Mouse (Mus musculus): ENCODE data around the gene Vwa7. TPM values are rescaled to one million over a fixed set of nuclear protein-coding genes. Genes with fewer than 3 reads are reported as not detected.

Gene Vwa7
- polyA plus RNA-seq, 1 experiment = 0.26 TPM

DNA sequence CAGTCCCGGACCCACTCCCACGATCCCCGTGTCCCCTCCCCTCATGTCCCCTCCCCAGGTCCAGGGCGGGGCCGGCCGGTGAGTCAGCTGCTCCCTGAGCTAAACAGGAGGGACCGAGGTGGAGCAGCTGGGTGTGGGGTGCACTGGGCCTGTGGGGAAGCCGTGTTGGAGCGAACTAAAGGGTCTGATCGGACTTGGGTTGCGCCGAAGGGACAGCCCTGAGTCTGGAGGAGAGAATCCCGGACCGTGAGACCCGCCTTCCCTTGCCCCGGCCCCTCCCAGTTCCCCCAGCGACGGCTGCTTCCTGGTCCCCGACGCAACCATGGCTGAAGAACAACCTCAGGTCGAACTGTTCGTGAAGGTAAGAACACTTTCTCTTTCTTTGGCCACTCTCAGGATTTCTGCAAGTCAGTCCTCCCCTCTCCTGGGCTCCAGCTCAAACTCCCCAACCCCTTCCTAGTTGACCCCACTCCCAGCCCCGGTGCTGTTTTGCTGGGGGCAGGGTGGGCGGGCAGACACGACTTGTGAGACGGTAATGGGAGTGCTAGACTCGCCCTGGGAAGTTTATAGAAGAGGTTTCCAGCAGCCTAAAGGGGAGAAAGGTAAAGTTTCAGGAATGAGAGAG, 33.9 kb downstream of the Vwa7 start:
- Histone ChIP-seq H3K4me3 (ENCODE audit: insufficient read depth, low read length) (peak overlapping the region; percentile 83), H3K4me1 (ENCODE audit: control insufficient read depth, insufficient read depth, low read length) (0 out of 2 replicates have a peak, but pooled peaks cover 6% of the 10 kb centered on the region), H3K27ac (ENCODE audit: insufficient read depth, low read length) (peak overlapping the region; percentile 99)
- TF ChIP-seq POLR2A (IDR thresholded peaks at IDR 0.05; ENCODE audit: low read depth, low read length) (peak; percentile 94), CTCF (IDR thresholded peaks at IDR 0.05; ENCODE audit: borderline replicate concordance, insufficient read depth, low read length) (no peak)

DNA sequence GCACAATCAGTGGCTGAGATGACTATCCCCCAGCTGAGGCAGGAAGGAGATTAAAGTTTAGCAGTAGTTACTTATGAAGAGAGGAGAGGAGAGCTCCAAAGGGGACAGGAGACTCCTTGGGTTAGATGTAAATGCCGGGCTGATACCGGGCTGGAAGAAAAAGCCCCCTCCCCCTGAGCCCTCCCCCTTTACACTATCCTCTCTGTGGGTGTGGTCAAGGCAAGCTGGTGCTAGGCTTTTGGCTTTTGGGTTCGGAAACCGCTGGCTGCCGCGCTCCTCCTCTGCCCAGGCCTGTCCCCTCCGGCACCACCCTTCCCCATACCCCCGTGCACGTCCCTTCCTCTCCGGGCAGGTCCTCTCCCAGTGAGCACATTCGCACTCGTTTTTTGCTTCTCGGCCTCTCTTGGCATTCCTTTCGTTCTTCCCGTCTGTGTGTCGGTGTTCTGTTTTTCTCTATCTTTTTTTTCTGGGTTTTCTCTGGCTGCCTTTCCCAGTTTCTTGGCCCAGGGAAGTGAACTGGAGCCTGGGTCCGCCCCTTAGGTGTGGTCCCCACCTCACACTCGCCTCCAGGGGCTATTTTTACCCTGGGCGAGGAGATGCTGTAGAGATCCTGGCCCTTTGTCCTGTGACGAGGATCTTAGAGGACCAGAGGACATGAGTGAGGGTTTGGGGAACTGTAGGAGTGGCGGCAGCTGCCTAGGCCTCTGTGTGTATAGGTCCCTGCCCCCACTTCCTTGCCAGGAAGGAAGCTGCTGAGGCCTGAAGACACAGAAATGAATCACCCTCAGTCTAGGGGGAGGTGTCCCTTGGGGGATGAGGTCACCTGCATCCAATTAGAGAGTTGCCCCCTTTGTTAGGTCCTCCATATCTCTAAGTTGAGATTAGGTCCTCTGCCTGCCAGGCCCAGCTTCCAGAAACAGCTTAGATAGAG, 35.0 kb downstream of the Vwa7 start:
- H3K4me3 ChIP-seq (ENCODE audit: insufficient read depth, low read length) = peak overlapping the region; percentile 83
- H3K27ac ChIP-seq (ENCODE audit: insufficient read depth, low read length) = peak overlapping the region; percentile 99
- 0 out of 2 replicates have a peak, but pooled peaks cover 6% of the 10 kb centered on the region for H3K4me1 ChIP-seq (ENCODE audit: control insufficient read depth, insufficient read depth, low read length)
- no peak for TF ChIP-seq CTCF (IDR thresholded peaks at IDR 0.05; ENCODE audit: borderline replicate concordance, insufficient read depth, low read length)
- peak; percentile 80 for TF ChIP-seq POLR2A (IDR thresholded peaks at IDR 0.05; ENCODE audit: low read depth, low read length)

DNA sequence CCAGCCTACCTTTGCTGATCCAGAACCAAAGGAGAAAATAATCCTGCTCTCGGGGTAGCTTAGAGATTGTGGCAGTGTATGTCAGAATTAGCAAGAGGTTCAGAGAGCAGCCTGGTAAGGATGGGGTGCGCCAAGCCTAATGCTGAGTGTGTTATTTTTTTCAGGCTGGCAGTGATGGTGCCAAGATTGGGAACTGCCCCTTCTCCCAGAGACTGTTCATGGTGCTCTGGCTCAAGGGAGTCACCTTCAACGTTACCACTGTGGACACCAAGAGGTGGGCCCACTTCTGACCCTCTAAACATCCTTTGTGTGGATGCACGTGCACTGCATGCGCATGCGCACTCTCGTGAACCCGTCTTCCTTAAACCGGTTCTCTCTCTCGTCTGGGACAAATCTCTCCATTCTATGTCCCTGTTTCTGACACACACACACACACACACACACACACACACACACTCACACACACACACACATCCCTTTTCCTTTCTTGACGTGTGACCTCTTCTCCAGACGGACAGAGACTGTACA, 36.0 kb downstream of the Vwa7 start:
- Histone ChIP-seq H3K27ac (ENCODE audit: insufficient read depth, low read length) (peak overlapping the region; percentile 99), H3K4me1 (ENCODE audit: control insufficient read depth, insufficient read depth, low read length) (0 out of 2 replicates have a peak, but pooled peaks cover 6% of the 10 kb centered on the region), H3K4me3 (ENCODE audit: insufficient read depth, low read length) (peak overlapping the region; percentile 83)
- TF ChIP-seq CTCF (IDR thresholded peaks at IDR 0.05; ENCODE audit: borderline replicate concordance, insufficient read depth, low read length) = no peak
- no peak for TF ChIP-seq POLR2A (IDR thresholded peaks at IDR 0.05; ENCODE audit: low read depth, low read length)

- Histone ChIP-seq H3K4me1 (ENCODE audit: control insufficient read depth, insufficient read depth, low read length) (0 out of 2 replicates have a peak, but pooled peaks cover 6% of the 10 kb centered on the region), H3K4me3 (ENCODE audit: insufficient read depth, low read length) (no peak overlapping the region), H3K27ac (ENCODE audit: insufficient read depth, low read length) (no peak overlapping the region)
- TF ChIP-seq POLR2A (IDR thresholded peaks at IDR 0.05; ENCODE audit: low read depth, low read length) (no peak), CTCF (IDR thresholded peaks at IDR 0.05; ENCODE audit: borderline replicate concordance, insufficient read depth, low read length) (no peak)
Measured at GRCm38 (mm10) chr17:35055691-35056495, 39.5 kb downstream of the Vwa7 start.

DNA sequence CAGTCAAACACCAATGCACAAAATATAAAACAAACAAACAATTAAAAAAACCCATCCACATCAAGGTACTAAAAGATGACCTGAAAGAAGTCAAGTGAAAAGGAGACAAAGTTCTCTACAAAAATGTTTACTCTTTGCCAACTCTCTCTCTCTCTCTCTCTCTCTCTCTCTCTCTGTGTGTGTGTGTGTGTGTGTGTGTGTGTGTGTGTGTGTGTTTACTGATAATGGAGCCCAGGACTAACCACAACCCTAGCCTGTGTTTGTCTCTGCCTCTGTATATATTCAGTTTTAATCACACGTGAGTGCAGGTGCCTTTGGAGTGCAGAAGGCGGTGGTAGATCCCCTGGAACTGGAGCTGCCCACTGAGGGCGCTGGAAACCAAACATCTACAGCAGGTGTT, 40.7 kb downstream of the Vwa7 start:
- Histone ChIP-seq H3K4me1 (ENCODE audit: control insufficient read depth, insufficient read depth, low read length) (0 out of 2 replicates have a peak, but pooled peaks cover 6% of the 10 kb centered on the region), H3K4me3 (ENCODE audit: insufficient read depth, low read length) (no peak overlapping the region), H3K27ac (ENCODE audit: insufficient read depth, low read length) (no peak overlapping the region)
- TF ChIP-seq CTCF (IDR thresholded peaks at IDR 0.05; ENCODE audit: borderline replicate concordance, insufficient read depth, low read length) (no peak), POLR2A (IDR thresholded peaks at IDR 0.05; ENCODE audit: low read depth, low read length) (no peak)

DNA sequence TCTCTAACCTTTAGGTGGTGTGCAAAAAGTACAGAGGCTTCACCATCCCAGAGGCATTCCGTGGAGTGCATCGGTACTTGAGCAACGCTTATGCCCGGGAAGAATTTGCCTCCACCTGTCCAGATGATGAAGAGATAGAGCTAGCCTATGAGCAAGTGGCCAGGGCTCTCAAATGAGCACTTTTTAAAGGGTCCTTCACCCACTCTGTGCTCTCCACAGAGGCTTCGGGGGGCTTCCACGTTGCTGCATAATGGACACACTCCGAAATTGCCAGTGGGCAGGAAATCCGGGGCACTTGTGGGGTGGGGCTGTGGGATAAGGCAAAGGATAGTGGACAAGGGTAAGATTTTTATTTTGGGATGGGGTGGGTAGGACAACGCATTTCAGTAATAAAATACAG, 41.9 kb downstream of the Vwa7 start:
- Histone ChIP-seq H3K4me3 (ENCODE audit: insufficient read depth, low read length) (no peak overlapping the region), H3K27ac (ENCODE audit: insufficient read depth, low read length) (no peak overlapping the region), H3K4me1 (ENCODE audit: control insufficient read depth, insufficient read depth, low read length) (0 out of 2 replicates have a peak, but pooled peaks cover 3% of the 10 kb centered on the region)
- no peak for TF ChIP-seq CTCF (IDR thresholded peaks at IDR 0.05; ENCODE audit: borderline replicate concordance, insufficient read depth, low read length)
- no peak for TF ChIP-seq POLR2A (IDR thresholded peaks at IDR 0.05; ENCODE audit: low read depth, low read length)

- no peak for TF ChIP-seq CTCF (IDR thresholded peaks at IDR 0.05; ENCODE audit: borderline replicate concordance, insufficient read depth, low read length)
- peak; percentile 82 for TF ChIP-seq POLR2A (IDR thresholded peaks at IDR 0.05; ENCODE audit: low read depth, low read length)
Measured at GRCm38 (mm10) chr17:35058911-35059892, 42.8 kb downstream of the Vwa7 start, which contains the start of gene Ddah2. Ddah2 (plus strand) TSS chr17:35059035.

GRCm38 (mm10) chr17:35060071-35060470, 43.7 kb downstream of the Vwa7 start:
- TF ChIP-seq POLR2A (IDR thresholded peaks at IDR 0.05; ENCODE audit: low read depth, low read length) = no peak
- TF ChIP-seq CTCF (IDR thresholded peaks at IDR 0.05; ENCODE audit: borderline replicate concordance, insufficient read depth, low read length) = no peak
- H3K27ac ChIP-seq (ENCODE audit: insufficient read depth, low read length) = no peak overlapping the region
- H3K4me1 ChIP-seq (ENCODE audit: control insufficient read depth, insufficient read depth, low read length) = 0 out of 2 replicates have a peak, but pooled peaks cover 3% of the 10 kb centered on the region
- peak overlapping the region; percentile 66 for H3K4me3 ChIP-seq (ENCODE audit: insufficient read depth, low read length)

More at GRCm38 (mm10) chr17:35058911-35059892, 42.8 kb downstream of the Vwa7 start, which contains the start of gene Ddah2:
- Histone ChIP-seq H3K27ac (ENCODE audit: insufficient read depth, low read length) (peak within 1 kb of the TSS; percentile 63), H3K4me3 (ENCODE audit: insufficient read depth, low read length) (peak within 1 kb of the TSS; percentile 66), H3K4me1 (ENCODE audit: control insufficient read depth, insufficient read depth, low read length) (0 out of 2 replicates have a peak, but pooled peaks cover 3% of the 10 kb centered on the region)
